Mouse (Mus musculus) embryonic facial prominence, embryonic 13.5 days (tissue): ENCODE data around the gene Myoz2. TPM values are rescaled to one million over a fixed set of nuclear protein-coding genes. Genes with fewer than 3 reads are reported as not detected.

Experiments used
- ATAC-seq: fragments of 200-750 bp; cut with Nextera tagmentation; 2 replicates; pipeline ENCODE4 v1.8.0; 2017; ENCODE audit warnings: low read depth; ENCODE audit not compliant: insufficient number of reproducible peaks, insufficient read depth, low FRiP score, low TSS enrichment
- H3K27ac ChIP-seq: fragments of 300-500 bp; sonication (generic); 2 replicates; pipeline ENCODE4 v1.5.1; 2015; ENCODE audit warnings: moderate library complexity, mild to moderate bottlenecking, inconsistent platforms
- H3K27me3 ChIP-seq: fragments of 300-500 bp; sonication (generic); 2 replicates; pipeline ENCODE4 v1.6.1; 2015; ENCODE audit warnings: mild to moderate bottlenecking, inconsistent platforms
- H3K36me3 ChIP-seq: fragments of 300-500 bp; sonication (generic); 2 replicates; pipeline ENCODE4 v1.6.1; 2015; ENCODE audit warnings: mild to moderate bottlenecking, inconsistent platforms
- H3K4me1 ChIP-seq: fragments of 300-500 bp; sonication (generic); 2 replicates; pipeline ENCODE4 v1.6.1; 2015; ENCODE audit warnings: inconsistent platforms
- H3K4me2 ChIP-seq: fragments of 300-500 bp; sonication (generic); 2 replicates; pipeline ENCODE4 v1.6.1; 2015; ENCODE audit warnings: moderate library complexity, mild to moderate bottlenecking, inconsistent platforms
- H3K4me3 ChIP-seq: fragments of 300-500 bp; sonication (generic); 2 replicates; pipeline ENCODE4 v1.5.1; 2015; ENCODE audit warnings: mild to moderate bottlenecking, inconsistent platforms
- H3K9ac ChIP-seq: fragments of 300-500 bp; sonication (generic); 2 replicates; pipeline ENCODE4 v1.6.1; 2015; ENCODE audit warnings: mild to moderate bottlenecking, inconsistent platforms
- H3K9me3 ChIP-seq: fragments of 300-500 bp; sonication (generic); 2 replicates; pipeline ENCODE4 v1.6.1; 2016; ENCODE audit warnings: inconsistent platforms
- WGBS: fragments of 180-500 bp; shearing (Covaris S2); methylation state at CpG from one replicate; pipeline ENCODE4 v1.1.7; 2015; ENCODE audit warnings: mixed read lengths; 5-methylcytosine and 5-hydroxymethylcytosine counted together
- microRNA-seq: library from miRNA; unstranded; fragments of <30 nt; microRNA quantifications from one replicate; pipeline ENCODE4, GENCODE M21; 2016
- polyA plus RNA-seq: library from polyadenylated mRNA; unstranded; fragments of >200 nt; fragmentation: Nextera tagmentation; extraction: Ambion mirVana; gene quantifications from 2 replicates; pipeline ENCODE4 v1.2.1, GENCODE M21; 2015

Myoz2 gene
- polyA plus RNA-seq, 1 experiment from 2014 or later: 1.9 TPM

GRCm38 (mm10) chr3:122972126-122972822, 62.5 kb downstream of the Myoz2 start:
- H3K9ac ChIP-seq: no peak overlapping the region
- H3K4me1 ChIP-seq: no peaks in the 10 kb centered on the region
- H3K27ac ChIP-seq: no peak overlapping the region
- H3K36me3 ChIP-seq: no peaks in the 10 kb centered on the region
- H3K9me3 ChIP-seq: no peaks in the 10 kb centered on the region
- no peak overlapping the region for H3K4me3 ChIP-seq
- no peaks in the 10 kb centered on the region for H3K27me3 ChIP-seq
- no peak for ATAC-seq
- 40% methylated on average over 3 of the region's 3 CpGs for WGBS
- H3K4me2 ChIP-seq: no peak overlapping the region

DNA sequence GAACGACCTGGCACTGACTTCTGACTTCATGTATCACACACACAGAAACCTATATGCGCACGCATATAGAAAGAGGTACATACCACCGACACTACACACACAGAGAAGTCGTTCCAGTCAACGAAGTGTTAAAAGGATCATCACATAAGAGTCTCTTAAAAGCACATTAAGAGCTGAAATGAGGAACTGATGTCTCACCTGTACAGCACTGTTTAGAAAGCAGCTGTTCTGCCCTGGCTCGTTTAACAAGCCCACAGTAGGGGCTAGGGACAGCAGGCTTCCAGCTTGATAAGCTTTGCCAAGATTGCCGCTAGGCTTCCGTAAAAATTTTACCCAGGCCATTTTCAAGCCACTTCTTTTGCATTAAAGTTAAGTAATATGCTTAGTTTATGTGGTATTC, 66.4 kb downstream of the Myoz2 start:
- Histone ChIP-seq H3K4me3 (no peak overlapping the region), H3K27me3 (no peaks in the 10 kb centered on the region), H3K9ac (no peak overlapping the region), H3K4me1 (no peaks in the 10 kb centered on the region), H3K4me2 (no peak overlapping the region), H3K36me3 (no peaks in the 10 kb centered on the region), H3K9me3 (no peaks in the 10 kb centered on the region), H3K27ac (no peak overlapping the region)
- WGBS: 90% methylated on average over 9 of the region's 9 CpGs
- ATAC-seq: no peak

DNA sequence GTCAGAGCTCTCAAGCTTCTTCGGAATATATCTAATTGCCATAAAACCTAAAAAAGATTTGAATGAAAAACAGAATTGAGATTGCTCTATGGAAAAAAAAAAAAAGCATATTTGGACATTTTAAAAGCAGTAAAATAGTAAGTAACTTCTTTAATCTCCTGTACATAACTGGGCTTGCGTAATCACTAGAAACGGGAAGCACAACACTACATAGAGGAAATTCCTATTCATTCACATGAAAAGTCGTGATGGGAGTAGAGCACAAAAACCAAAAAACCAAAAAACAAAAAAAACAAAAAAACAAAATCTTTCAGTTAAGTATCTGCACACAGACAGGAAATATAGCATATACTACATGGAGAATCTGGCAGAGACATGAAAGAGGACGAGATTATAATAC, 70.5 kb downstream of the Myoz2 start:
- no peaks in the 10 kb centered on the region for H3K4me1 ChIP-seq
- no peak overlapping the region for H3K9ac ChIP-seq

More for the DNA sequence above, 70.5 kb downstream of the Myoz2 start:
- Histone ChIP-seq H3K27ac (no peak overlapping the region), H3K27me3 (no peaks in the 10 kb centered on the region), H3K9me3 (no peaks in the 10 kb centered on the region), H3K36me3 (0 out of 2 replicates have a peak, but pooled peaks cover 7% of the 10 kb centered on the region), H3K4me3 (no peak overlapping the region), H3K4me2 (no peak overlapping the region)
- 82% methylated on average over 5 of the region's 5 CpGs for WGBS
- ATAC-seq: no peak

Small RNA genes within 50 kb of the gene (microRNA-seq; reads per million reads assigned to microRNA genes)
- gene Gm22066: not detected

Other genes starting within 250 kb of the Myoz2 start
- gene Fabp2, start 139.9 kb downstream of the Myoz2 start, polyA plus RNA-seq: 7.6 TPM in 1 of 2 replicates, not detected in the other
- gene Gm10959, start 115.7 kb downstream of the Myoz2 start, polyA plus RNA-seq: not detected in 2 replicates
- gene 1810037I17Rik, start 110.8 kb downstream of the Myoz2 start, polyA plus RNA-seq: 89.9 and 107 TPM in 2 replicates
- gene Usp53, start 50.5 kb downstream of the Myoz2 start, polyA plus RNA-seq: 6.5 and 7.3 TPM in 2 replicates
- 5.6 and 7.2 TPM in 2 replicates for gene Synpo2, start 201.1 kb upstream of the Myoz2 start, polyA plus RNA-seq
- gene Sec24d, start 232.4 kb upstream of the Myoz2 start, polyA plus RNA-seq: 75.1 and 81.7 TPM in 2 replicates